Mouse (Mus musculus) neutrophil, adult 59 days (primary cell): ENCODE results near the gene Olfr1386. TPM values are rescaled to one million over a fixed set of nuclear protein-coding genes. Genes with fewer than 3 reads are reported as not detected.

ENCODE experiments used
- total RNA-seq, 2 experiments: library from RNA; stranded (reverse); gene quantifications; 1 replicate in 1 of 2; 2 replicates in 1 of 2; pipeline ENCODE4 v1.2.4; 2023

The Olfr1386 gene
- not detected for total RNA-seq

GRCm38 (mm10) chr11:49464746-49465145, at the start of gene Olfr1386:
Gene Olfr1386 (plus strand): TSS chr11:49465046.

GRCm38 (mm10) chr11:49422767-49423166, 42.1 kb upstream of the Olfr1386 start, which contains the start of gene Olfr1389:
Gene Olfr1389 (plus strand): TSS chr11:49423067.

GRCm38 (mm10) chr11:49436411-49436810, 28.4 kb upstream of the Olfr1386 start, which contains the start of gene Olfr1388:
Gene Olfr1388 (plus strand): TSS chr11:49436624.

GRCm38 (mm10) chr11:49455043-49455442, 9.8 kb upstream of the Olfr1386 start, which contains the start of gene Olfr1387:
Gene Olfr1387 (plus strand): TSS chr11:49455343.

GRCm38 (mm10) chr11:49488770-49489169, 23.9 kb downstream of the Olfr1386 start, which contains the start of gene Olfr1385:
Gene Olfr1385 (plus strand): TSS chr11:49489070.

GRCm38 (mm10) chr11:49519348-49519747, 54.5 kb downstream of the Olfr1386 start, which contains the start of gene Olfr1383:
Gene Olfr1383 (plus strand): TSS chr11:49519648.

Other genes starting within 250 kb of the Olfr1386 start
- gene Mgat1, start 220.9 kb upstream of the Olfr1386 start, total RNA-seq: 10 to 100 TPM; 85.1 to 92.1 TPM
- gene Olfr1393, start 186.7 kb upstream of the Olfr1386 start, total RNA-seq: under 1 TPM in 1 of 2 experiments, not detected in 1; 0.18 TPM
- under 1 TPM in 1 of 2 experiments, not detected in 1; 0.47 TPM for gene Olfr1392, start 179.8 kb upstream of the Olfr1386 start, total RNA-seq
- gene Olfr10, start 160.3 kb upstream of the Olfr1386 start, total RNA-seq: not detected
- gene Olfr1391, start 142.3 kb upstream of the Olfr1386 start, total RNA-seq: not detected
- gene Olfr1390, start 129.9 kb upstream of the Olfr1386 start, total RNA-seq: not detected
- not detected for gene Olfr1389, start 42.0 kb upstream of the Olfr1386 start, total RNA-seq
- under 1 TPM; 0.24 to 0.27 TPM for gene Olfr1388, start 28.4 kb upstream of the Olfr1386 start, total RNA-seq
- gene Olfr1387, start 9.7 kb upstream of the Olfr1386 start, total RNA-seq: not detected
- under 1 TPM in 1 of 2 experiments, not detected in 1; 0.11 TPM for gene Olfr1385, start 24.0 kb downstream of the Olfr1386 start, total RNA-seq
- not detected for gene Olfr1384, start 41.7 kb downstream of the Olfr1386 start, total RNA-seq
- gene Olfr1383, start 54.6 kb downstream of the Olfr1386 start, total RNA-seq: not detected
- not detected for gene Olfr1382, start 63.2 kb downstream of the Olfr1386 start, total RNA-seq
- not detected for gene Olfr1381, start 78.4 kb downstream of the Olfr1386 start, total RNA-seq
- gene Olfr1380, start 91.8 kb downstream of the Olfr1386 start, total RNA-seq: not detected
- gene Flt4, start 144.2 kb downstream of the Olfr1386 start, total RNA-seq: under 1 TPM; 0.22 to 0.53 TPM
- gene Scgb3a1, start 198.6 kb downstream of the Olfr1386 start, total RNA-seq: not detected
- gene Cnot6, start 247.7 kb downstream of the Olfr1386 start, total RNA-seq: 10 to 100 TPM; 44.2 to 47.3 TPM